Mouse (Mus musculus): ENCODE data around the gene Ptprm.

- no peak for TF ChIP-seq POLR2A (IDR thresholded peaks at IDR 0.05; ENCODE audit: insufficient read depth, low read depth, low read length)
- TF ChIP-seq CTCF (IDR thresholded peaks at IDR 0.05; ENCODE audit: insufficient read depth, low read depth, low read length): no peak
Measured at GRCm38 (mm10) chr17:66729979-66730378, 624.3 kb downstream of the Ptprm start.
